Mouse (Mus musculus) midbrain, embryonic 11.5 days (tissue): ENCODE measurements at regions not wholly inside any gene's neighbourhood (a gene's known extent, or its start where the extent isn't known, plus 50 kb on each side); places are given as distances from the start of the nearest gene placed in this dataset.
A peak's percentile ranks its signal among the peaks of the same experiment; 100 is the strongest.

Experiments
- ATAC-seq: fragments of 200-750 bp; cut with Nextera tagmentation; 2 replicates; pipeline ENCODE4 v1.8.0; 2017; ENCODE audit warnings: moderate TSS enrichment, moderate library complexity; ENCODE audit not compliant: low FRiP score
- DNase-seq: peaks from one replicate; pipeline ENCODE4 v3.0.0; 2015; ENCODE audit warnings: low spot score; ENCODE audit errors: missing footprints
- H3K27ac ChIP-seq: fragments of 300-500 bp; sonication (generic); 2 replicates; pipeline ENCODE4 v1.5.1; 2014; ENCODE audit warnings: low read depth, low read length
- H3K27me3 ChIP-seq: fragments of 300-500 bp; sonication (generic); 2 replicates; pipeline ENCODE4 v1.6.1; 2014; ENCODE audit warnings: mild to moderate bottlenecking, low read length, moderate library complexity, mixed read lengths; ENCODE audit not compliant: control insufficient read depth, insufficient read depth
- H3K36me3 ChIP-seq: fragments of 300-500 bp; sonication (generic); 2 replicates; pipeline ENCODE4 v1.6.1; 2014; ENCODE audit warnings: mild to moderate bottlenecking, low read length, moderate library complexity, mixed read lengths; ENCODE audit not compliant: control insufficient read depth, insufficient read depth
- H3K4me1 ChIP-seq: fragments of 300-500 bp; sonication (generic); 2 replicates; pipeline ENCODE4 v1.6.1; 2014; ENCODE audit warnings: low read length; ENCODE audit not compliant: control insufficient read depth, insufficient read depth
- H3K4me2 ChIP-seq: fragments of 300-500 bp; sonication (generic); 2 replicates; pipeline ENCODE4 v1.6.1; 2014; ENCODE audit warnings: mild to moderate bottlenecking, moderate library complexity
- H3K4me3 ChIP-seq: fragments of 300-500 bp; sonication (generic); 2 replicates; pipeline ENCODE4 v1.5.1; 2014; ENCODE audit warnings: low read depth, low read length
- H3K9ac ChIP-seq: fragments of 300-500 bp; sonication (generic); 2 replicates; pipeline ENCODE4 v1.6.1; 2014; ENCODE audit warnings: low read length
- H3K9me3 ChIP-seq: fragments of 300-500 bp; sonication (generic); 2 replicates; pipeline ENCODE4 v1.6.1; 2016; ENCODE audit warnings: low read length; ENCODE audit not compliant: control insufficient read depth
- WGBS: fragments of 180-500 bp; shearing (Covaris S2); extraction: QIAGEN DNeasy Blood & Tissue Kit; methylation state at CpG from one replicate; pipeline ENCODE4 v1.1.7; 2014; 5-methylcytosine and 5-hydroxymethylcytosine counted together

- H3K4me1 ChIP-seq: no peaks in the 10 kb centered on the region
- H3K9ac ChIP-seq: no peak overlapping the region
- H3K36me3 ChIP-seq: no peaks in the 10 kb centered on the region
- no peaks in the 10 kb centered on the region for H3K9me3 ChIP-seq
- WGBS: 88% methylated on average over 7 of the region's 7 CpGs
- no peaks in the 10 kb centered on the region for H3K27me3 ChIP-seq
- ATAC-seq (no peak), DNase-seq (no peak)
- no peak overlapping the region for H3K27ac ChIP-seq
- no peak overlapping the region for H3K4me3 ChIP-seq
- H3K4me2 ChIP-seq: no peak overlapping the region
Observed at GRCm38 (mm10) chr15:61239414-61239813, 316.6 kb upstream of the A1bg start.

- ATAC-seq (no peak), DNase-seq (no peak)
- Histone ChIP-seq H3K9me3 (no peaks in the 10 kb centered on the region), H3K27ac (no peak overlapping the region), H3K36me3 (no peaks in the 10 kb centered on the region), H3K27me3 (no peaks in the 10 kb centered on the region), H3K4me2 (no peak overlapping the region), H3K4me3 (no peak overlapping the region), H3K9ac (no peak overlapping the region), H3K4me1 (no peaks in the 10 kb centered on the region)
- WGBS: 74% methylated on average over 10 of the region's 12 CpGs
Observed at GRCm38 (mm10) chr15:61238996-61239395, 316.2 kb upstream of the A1bg start.

GRCm38 (mm10) chr15:61229579-61229978, 306.8 kb upstream of the A1bg start:
- DNase-seq: peak; percentile 19
- Histone ChIP-seq H3K4me2 (no peak overlapping the region), H3K4me1 (no peaks in the 10 kb centered on the region), H3K27ac (no peak overlapping the region), H3K4me3 (no peak overlapping the region), H3K36me3 (no peaks in the 10 kb centered on the region), H3K9ac (no peak overlapping the region), H3K27me3 (no peaks in the 10 kb centered on the region), H3K9me3 (no peaks in the 10 kb centered on the region)
- ATAC-seq: no peak
- 93% methylated on average over 3 of the region's 3 CpGs for WGBS

GRCm38 (mm10) chr15:61222923-61223322, 300.1 kb upstream of the A1bg start:
- H3K4me2 ChIP-seq: no peak overlapping the region
- H3K4me1 ChIP-seq: no peaks in the 10 kb centered on the region
- WGBS: 75% methylated on average over 1 of the region's 1 CpGs
- H3K36me3 ChIP-seq: no peaks in the 10 kb centered on the region
- no peaks in the 10 kb centered on the region for H3K27me3 ChIP-seq
- DNase-seq (no peak), ATAC-seq (no peak)
- H3K4me3 ChIP-seq: no peak overlapping the region
- H3K27ac ChIP-seq: no peak overlapping the region
- no peak overlapping the region for H3K9ac ChIP-seq
- H3K9me3 ChIP-seq: no peaks in the 10 kb centered on the region

GRCm38 (mm10) chr15:61210161-61210560, 287.3 kb upstream of the A1bg start:
- Histone ChIP-seq H3K4me3 (no peak overlapping the region), H3K36me3 (no peaks in the 10 kb centered on the region), H3K27me3 (no peaks in the 10 kb centered on the region), H3K9me3 (no peaks in the 10 kb centered on the region), H3K9ac (no peak overlapping the region), H3K4me1 (no peaks in the 10 kb centered on the region), H3K27ac (no peak overlapping the region), H3K4me2 (no peak overlapping the region)
- ATAC-seq: no peak
- DNase-seq: no peak

- H3K4me3 ChIP-seq: no peak overlapping the region
- H3K27ac ChIP-seq: no peak overlapping the region
- H3K4me2 ChIP-seq: no peak overlapping the region
- no peaks in the 10 kb centered on the region for H3K4me1 ChIP-seq
- ATAC-seq (no peak), DNase-seq (no peak)
- no peaks in the 10 kb centered on the region for H3K9me3 ChIP-seq
- 83% methylated on average over 1 of the region's 1 CpGs for WGBS
- no peaks in the 10 kb centered on the region for H3K36me3 ChIP-seq
- no peaks in the 10 kb centered on the region for H3K27me3 ChIP-seq
- H3K9ac ChIP-seq: no peak overlapping the region
Observed at GRCm38 (mm10) chr15:61189981-61190380, 267.2 kb upstream of the A1bg start.

- no peak overlapping the region for H3K9ac ChIP-seq
- no peaks in the 10 kb centered on the region; the same call in 1 of the 2 replicates for H3K4me1 ChIP-seq
- ATAC-seq (no peak), DNase-seq (no peak)
- H3K27ac ChIP-seq: no peak overlapping the region
- no peaks in the 10 kb centered on the region for H3K9me3 ChIP-seq
- no peaks in the 10 kb centered on the region for H3K27me3 ChIP-seq
- H3K4me2 ChIP-seq: no peak overlapping the region
- H3K4me3 ChIP-seq: no peak overlapping the region
- H3K36me3 ChIP-seq: no peaks in the 10 kb centered on the region
- 65% methylated on average over 8 of the region's 8 CpGs for WGBS
Observed at GRCm38 (mm10) chr15:61189481-61189880, 266.7 kb upstream of the A1bg start.

- WGBS: 39% methylated on average over 2 of the region's 2 CpGs
- H3K27ac ChIP-seq: no peak overlapping the region
- peaks cover 5% of the 10 kb centered on the region; the same call in 1 of the 2 replicates for H3K4me1 ChIP-seq
- H3K36me3 ChIP-seq: no peaks in the 10 kb centered on the region
- DNase-seq (no peak), ATAC-seq (peak; percentile 14; the same call in 1 of the 2 replicates)
- H3K9ac ChIP-seq: no peak overlapping the region
- no peaks in the 10 kb centered on the region for H3K27me3 ChIP-seq
- H3K9me3 ChIP-seq: no peaks in the 10 kb centered on the region
- no peak overlapping the region for H3K4me2 ChIP-seq
- H3K4me3 ChIP-seq: no peak overlapping the region
Observed at GRCm38 (mm10) chr15:61184597-61184963, 261.8 kb upstream of the A1bg start.

- Histone ChIP-seq H3K9ac (no peak overlapping the region), H3K36me3 (no peaks in the 10 kb centered on the region), H3K27ac (no peak overlapping the region), H3K27me3 (no peaks in the 10 kb centered on the region), H3K4me2 (no peak overlapping the region), H3K9me3 (no peaks in the 10 kb centered on the region), H3K4me1 (peaks cover 5% of the 10 kb centered on the region; the same call in 1 of the 2 replicates), H3K4me3 (no peak overlapping the region)
- WGBS: 21% methylated on average over 11 of the region's 11 CpGs
- ATAC-seq (peak; percentile 61), DNase-seq (peak; percentile 89)
Observed at GRCm38 (mm10) chr15:61183751-61184596, 261.2 kb upstream of the A1bg start.
